Mouse (Mus musculus) midbrain, embryonic 16.5 days (tissue): ENCODE measurements at regions not wholly inside any gene's neighbourhood (a gene's known extent, or its start where the extent isn't known, plus 50 kb on each side); places are given as distances from the start of the nearest gene placed in this dataset.

Experiments used
- ATAC-seq: fragments of 200-750 bp; cut with Nextera tagmentation; 2 replicates; pipeline ENCODE4 v1.8.0; 2017; ENCODE audit warnings: moderate TSS enrichment
- H3K27ac ChIP-seq: fragments of 300-500 bp; sonication (generic); 2 replicates; pipeline ENCODE4 v1.5.1; 2014; ENCODE audit warnings: mild to moderate bottlenecking, low read length, mixed read lengths
- H3K27me3 ChIP-seq: fragments of 300-500 bp; sonication (generic); 2 replicates; pipeline ENCODE4 v1.6.1; 2014; ENCODE audit warnings: low read depth, low read length, mixed read lengths; ENCODE audit not compliant: control insufficient read depth, insufficient read depth
- H3K36me3 ChIP-seq: fragments of 300-500 bp; sonication (generic); 2 replicates; pipeline ENCODE4 v1.6.1; 2014; ENCODE audit warnings: mild to moderate bottlenecking, low read length, moderate library complexity, mixed read lengths; ENCODE audit not compliant: control insufficient read depth, insufficient read depth
- H3K4me1 ChIP-seq: fragments of 300-500 bp; sonication (generic); 2 replicates; pipeline ENCODE4 v1.6.1; 2014; ENCODE audit warnings: mild to moderate bottlenecking, low read length, mixed read lengths; ENCODE audit not compliant: control insufficient read depth, insufficient read depth
- H3K4me2 ChIP-seq: fragments of 300-500 bp; sonication (generic); 2 replicates; pipeline ENCODE4 v1.6.1; 2014; ENCODE audit warnings: mild to moderate bottlenecking, low read length, mixed read lengths
- H3K4me3 ChIP-seq: fragments of 300-500 bp; sonication (generic); 2 replicates; pipeline ENCODE4 v1.5.1; 2014; ENCODE audit warnings: low read depth, mild to moderate bottlenecking, low read length, moderate library complexity, mixed read lengths
- H3K9ac ChIP-seq: fragments of 300-500 bp; sonication (generic); 2 replicates; pipeline ENCODE4 v1.6.1; 2014; ENCODE audit warnings: low read depth, low read length, mixed read lengths
- H3K9me3 ChIP-seq: fragments of 300-500 bp; sonication (generic); replicated peaks from 2 replicates; pipeline ENCODE4 v1.6.1; 2014; ENCODE audit warnings: mild to moderate bottlenecking, low read length, mixed read lengths; ENCODE audit not compliant: control insufficient read depth, poor library complexity, severe bottlenecking
- WGBS: fragments of 180-500 bp; shearing (Covaris S2); extraction: QIAGEN DNeasy Blood & Tissue Kit; methylation state at CpG from one replicate; pipeline ENCODE4 v1.1.7; 2014; 5-methylcytosine and 5-hydroxymethylcytosine counted together

DNA sequence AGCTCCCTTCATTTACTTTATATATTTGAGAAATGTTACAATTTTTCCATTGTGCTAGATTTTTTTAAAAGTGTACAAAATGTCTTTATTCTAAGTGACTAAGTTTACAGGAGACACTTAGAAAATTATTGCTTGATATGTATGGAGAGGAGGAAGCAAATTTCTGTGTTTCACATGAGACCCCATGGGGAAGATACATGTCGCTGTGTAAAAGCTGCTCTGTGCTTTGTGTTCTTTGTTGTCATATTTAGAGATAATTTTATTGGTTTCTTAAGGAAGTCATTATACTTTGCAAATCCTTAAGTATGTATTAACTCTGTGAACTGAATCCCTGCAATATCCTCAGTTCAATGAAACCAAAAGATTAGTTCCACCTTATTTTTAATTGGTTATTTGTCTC is 406.0 kb upstream of the 1700003H04Rik start:
- WGBS, result 17% methylated on average over 1 of the region's 1 CpGs
- Histone ChIP-seq H3K9me3 (no peaks in the 10 kb centered on the region), H3K4me1 (no peaks in the 10 kb centered on the region), H3K36me3 (no peaks in the 10 kb centered on the region), H3K9ac (no peak overlapping the region), H3K4me3 (no peak overlapping the region), H3K27me3 (no peaks in the 10 kb centered on the region), H3K4me2 (no peak overlapping the region), H3K27ac (no peak overlapping the region)
- ATAC-seq, result no peak

DNA sequence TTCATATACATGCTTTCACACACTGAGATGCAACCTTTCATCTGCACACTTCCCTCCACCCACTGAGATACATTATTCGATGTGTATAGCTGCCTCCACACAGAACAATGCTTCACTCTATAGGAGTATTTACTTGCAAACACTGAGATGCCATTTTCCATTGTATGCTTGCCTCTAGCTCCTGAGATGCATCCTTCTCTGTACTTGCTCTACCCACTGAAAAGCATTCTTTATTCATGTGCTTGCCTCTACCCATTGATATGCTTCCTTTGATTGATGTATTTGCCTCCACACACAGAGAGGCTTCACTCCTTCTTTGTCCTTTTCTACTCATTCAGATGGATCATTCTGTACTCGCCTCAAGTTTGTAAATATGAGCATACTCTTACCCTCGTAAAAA is 405.6 kb upstream of the 1700003H04Rik start:
- peak; percentile 36; the same call in 1 of the 2 replicates for ATAC-seq

DNA sequence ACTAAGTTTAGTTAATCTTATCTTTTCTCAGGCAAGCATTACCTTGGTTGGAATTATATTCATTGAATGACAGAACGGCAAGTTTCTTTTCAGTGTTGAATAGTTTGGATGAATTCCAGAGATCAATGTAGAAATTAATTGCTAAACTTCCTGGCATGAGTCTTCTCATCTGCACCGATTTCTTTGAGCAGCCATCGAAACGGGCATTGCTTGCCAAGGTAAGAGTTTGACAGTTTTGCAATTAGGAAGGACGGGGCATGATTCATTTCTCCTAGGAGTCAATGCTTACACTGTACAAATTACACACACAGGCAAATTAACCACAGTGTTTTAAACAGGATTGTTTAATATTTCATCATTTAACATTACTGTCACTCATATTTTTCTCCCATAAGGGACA is 404.5 kb upstream of the 1700003H04Rik start:
- no peaks in the 10 kb centered on the region for H3K27me3 ChIP-seq
- H3K4me1 ChIP-seq, result no peaks in the 10 kb centered on the region
- no peak overlapping the region for H3K4me3 ChIP-seq
- H3K9me3 ChIP-seq, result no peaks in the 10 kb centered on the region
- H3K27ac ChIP-seq, result no peak overlapping the region
- 0 out of 2 replicates have a peak, but pooled peaks have one; percentile 39 for ATAC-seq
- no peaks in the 10 kb centered on the region for H3K36me3 ChIP-seq
- H3K9ac ChIP-seq, result no peak overlapping the region
- H3K4me2 ChIP-seq, result no peak overlapping the region
- WGBS, result 63% methylated on average over 5 of the region's 5 CpGs

More for the DNA sequence above, 405.6 kb upstream of the 1700003H04Rik start:
- Histone ChIP-seq H3K27ac (no peak overlapping the region), H3K9me3 (no peaks in the 10 kb centered on the region), H3K36me3 (no peaks in the 10 kb centered on the region), H3K27me3 (no peaks in the 10 kb centered on the region), H3K4me3 (no peak overlapping the region), H3K4me1 (no peaks in the 10 kb centered on the region), H3K9ac (no peak overlapping the region), H3K4me2 (no peak overlapping the region)
- WGBS, result 34% methylated on average over 3 of the region's 3 CpGs

DNA sequence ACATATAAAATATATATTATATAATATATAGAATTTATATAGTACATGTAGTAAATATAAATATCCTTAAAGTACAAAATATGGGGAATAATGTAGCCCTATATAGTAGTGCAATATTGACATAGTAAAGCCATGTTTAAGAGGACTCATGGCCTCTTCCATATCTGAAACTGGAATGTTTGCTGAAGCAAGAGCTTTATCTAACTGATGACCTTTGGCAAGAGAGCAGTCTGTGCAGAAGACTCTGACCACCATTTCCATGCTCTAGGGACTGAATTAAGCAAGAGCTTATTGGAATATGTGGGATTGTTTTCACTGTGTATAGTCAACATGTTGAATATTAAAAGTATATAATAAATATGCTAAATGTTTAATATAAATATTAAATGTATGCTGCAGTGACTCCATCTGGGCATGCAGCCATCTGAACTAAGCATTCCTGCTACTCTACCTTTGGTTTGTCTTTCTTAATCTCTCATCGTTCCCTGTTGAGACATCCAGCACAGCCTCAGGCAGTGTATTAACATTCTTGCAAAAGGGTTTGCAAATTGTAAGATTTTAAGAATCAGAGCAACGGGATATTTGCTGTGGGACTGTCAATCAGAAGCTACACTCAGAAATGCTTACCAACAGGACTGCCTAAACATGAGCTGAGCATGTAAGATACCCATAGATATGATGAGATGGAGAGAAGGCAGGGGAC is 354.4 kb upstream of the 1700003H04Rik start:
- H3K9ac ChIP-seq, result no peak overlapping the region
- no peaks in the 10 kb centered on the region for H3K36me3 ChIP-seq
- no peak overlapping the region for H3K27ac ChIP-seq
- no peak overlapping the region for H3K4me2 ChIP-seq
- WGBS, result 64% methylated on average over 2 of the region's 2 CpGs
- ATAC-seq, result no peak
- peaks cover 3% of the 10 kb centered on the region for H3K4me1 ChIP-seq
- H3K4me3 ChIP-seq, result no peak overlapping the region
- no peaks in the 10 kb centered on the region for H3K27me3 ChIP-seq
- H3K9me3 ChIP-seq, result no peaks in the 10 kb centered on the region

DNA sequence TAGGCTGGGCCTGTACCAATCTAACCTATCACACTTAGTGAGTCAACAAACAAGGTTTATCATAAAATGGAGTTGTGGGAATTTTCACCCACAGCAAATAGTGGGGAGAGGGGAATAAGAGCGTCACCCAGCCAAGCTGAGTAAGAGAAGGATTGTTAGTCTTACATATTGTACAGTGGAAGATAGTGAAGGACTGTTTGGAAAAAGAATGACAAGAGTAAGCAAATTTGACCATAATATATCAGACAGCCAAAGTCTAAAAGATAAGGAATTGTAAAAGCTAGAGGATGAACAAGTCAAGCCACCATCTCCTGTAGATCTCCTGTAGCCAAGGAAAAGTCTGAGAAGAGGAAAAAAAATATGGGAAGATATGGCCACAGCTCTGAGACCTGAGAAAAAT is 351.8 kb upstream of the 1700003H04Rik start:
- Histone ChIP-seq H3K27ac (no peak overlapping the region), H3K36me3 (no peaks in the 10 kb centered on the region), H3K4me3 (no peak overlapping the region), H3K4me1 (peaks cover 3% of the 10 kb centered on the region), H3K9me3 (no peaks in the 10 kb centered on the region), H3K4me2 (no peak overlapping the region), H3K27me3 (no peaks in the 10 kb centered on the region), H3K9ac (no peak overlapping the region)
- WGBS, result 91% methylated on average over 1 of the region's 1 CpGs
- no peak for ATAC-seq

DNA sequence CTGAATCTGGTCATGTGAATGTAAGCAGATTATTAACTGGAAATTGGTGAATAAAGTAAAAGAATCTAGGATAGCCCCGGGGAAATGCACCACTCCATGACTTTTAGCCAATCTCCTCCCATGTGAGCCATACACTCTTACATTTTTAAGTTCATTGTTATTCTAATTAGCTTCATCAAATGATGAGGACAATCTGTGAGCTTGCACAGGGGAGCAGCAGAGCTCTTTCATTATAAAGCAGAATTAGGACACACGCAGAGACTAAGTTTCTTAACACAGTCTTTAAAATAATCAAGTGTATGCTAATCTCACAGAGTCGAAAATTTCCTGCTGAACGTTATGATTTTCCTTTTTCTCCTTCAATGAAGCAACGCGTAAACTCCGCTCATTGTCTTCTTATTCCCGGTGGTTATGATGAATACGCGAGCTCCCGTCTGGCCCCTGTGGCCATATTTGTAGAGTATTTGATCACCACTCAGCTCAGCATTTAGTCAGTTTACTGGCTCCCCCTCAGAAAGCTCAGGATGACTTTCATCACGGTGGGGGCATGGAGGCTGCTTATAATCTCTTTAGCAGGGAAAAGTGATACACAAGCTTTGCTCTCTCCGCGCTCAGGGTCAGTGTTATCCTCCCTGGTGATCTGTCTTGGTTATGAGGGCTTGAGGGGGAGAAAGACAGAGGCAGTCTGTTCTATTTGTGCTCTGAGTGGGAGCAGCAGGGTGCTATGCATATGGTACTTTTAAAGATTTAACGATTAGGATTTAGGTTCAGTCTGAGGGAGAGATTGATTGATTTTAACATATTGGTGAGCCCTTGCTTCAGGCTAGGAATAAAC is 350.1 kb upstream of the 1700003H04Rik start:
- peak overlapping the region; percentile 54 for H3K4me2 ChIP-seq
- H3K27me3 ChIP-seq, result no peaks in the 10 kb centered on the region
- H3K4me1 ChIP-seq, result peaks cover 3% of the 10 kb centered on the region
- H3K36me3 ChIP-seq, result no peaks in the 10 kb centered on the region
- peak overlapping the region; percentile 45; the same call in 1 of the 2 replicates for H3K9ac ChIP-seq
- no peaks in the 10 kb centered on the region for H3K9me3 ChIP-seq
- peak overlapping the region; percentile 24 for H3K4me3 ChIP-seq
- WGBS, result 25% methylated on average over 15 of the region's 15 CpGs
- H3K27ac ChIP-seq, result peak overlapping the region; percentile 71; the same call in 1 of the 2 replicates
- ATAC-seq, result peak; percentile 86

DNA sequence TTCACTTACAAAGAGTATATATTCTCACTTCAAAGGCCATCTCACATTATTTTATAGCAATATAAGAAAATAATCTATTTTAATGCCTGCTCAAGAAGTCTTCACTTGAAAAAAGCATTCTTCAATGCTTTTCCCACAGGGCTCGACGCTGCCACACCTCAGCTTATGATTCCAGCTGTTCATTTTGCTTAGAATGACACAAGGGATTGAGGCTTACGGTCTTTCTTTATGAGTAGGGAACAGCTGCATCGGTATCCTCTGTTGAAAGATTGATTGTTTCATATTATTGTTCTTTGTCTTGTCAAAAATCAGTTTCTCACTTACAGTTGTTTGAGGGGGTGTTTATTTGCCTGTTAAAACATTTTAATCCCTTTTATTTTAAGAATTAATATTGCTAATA is 328.0 kb upstream of the 1700003H04Rik start:
- H3K9me3 ChIP-seq, result no peaks in the 10 kb centered on the region
- H3K4me2 ChIP-seq, result no peak overlapping the region
- no peaks in the 10 kb centered on the region for H3K27me3 ChIP-seq
- H3K4me1 ChIP-seq, result no peaks in the 10 kb centered on the region
- no peak overlapping the region for H3K27ac ChIP-seq
- WGBS, result 74% methylated on average over 4 of the region's 4 CpGs
- ATAC-seq, result no peak
- no peaks in the 10 kb centered on the region for H3K36me3 ChIP-seq
- H3K4me3 ChIP-seq, result no peak overlapping the region
- H3K9ac ChIP-seq, result no peak overlapping the region
